In the genomic region with DNA sequence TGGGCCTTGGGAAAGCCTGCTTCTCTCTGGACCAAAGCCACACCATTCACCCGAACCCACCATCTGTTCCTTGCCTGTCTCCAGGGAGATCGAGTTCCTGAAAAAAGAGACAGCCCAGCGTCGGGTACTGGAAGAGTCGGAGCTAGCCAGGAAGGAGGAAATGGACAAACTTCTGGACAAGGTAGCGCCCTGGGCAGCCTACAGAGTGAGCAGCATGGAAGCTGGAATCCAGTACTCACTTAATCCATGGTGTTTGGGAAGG, we compare ENCODE assay signal across 18 mouse cellular contexts. TPM values are rescaled to one million over a fixed set of nuclear protein-coding genes. Genes with fewer than 3 reads are reported as not detected.
A peak's percentile ranks its signal among the peaks of the same experiment; 100 is the strongest.
DNase-seq lines count a peak whose midpoint lies in the region; ATAC-seq and TF ChIP-seq lines count a peak whose summit lies in the region.
"Had no signal": no experiment of that assay in that cellular context is flagged by ENCODE, and none has a peak within 500 bp of the region (broad histone marks: within the 10 kb centered on the region; RNA-seq: fewer than 3 reads in every experiment).

No protein-coding gene starts in this region.

- no peaks in the 10 kb centered on the region for H3K9me3 ChIP-seq in hindbrain, embryonic 10.5 days
- no peaks in the 10 kb centered on the region for H3K9me3 ChIP-seq in hindbrain, embryonic 14.5 days (ENCODE audit: control insufficient read depth, low read length)
- H3K9me3 ChIP-seq in limb, embryonic 13.5 days: no peaks in the 10 kb centered on the region
- H3K9me3 ChIP-seq: embryonic facial prominence, embryonic 15.5 days; G1E; heart, embryonic 15.5 days had no signal

- no peak for ATAC-seq in hindbrain, embryonic 14.5 days (ENCODE audit: low FRiP score)
- no peak for ATAC-seq in limb, embryonic 13.5 days (ENCODE audit: low FRiP score, low read depth)

- peaks cover 87% of the 10 kb centered on the region for H3K4me1 ChIP-seq in hindbrain, embryonic 10.5 days (replicated peaks)
- H3K4me1 ChIP-seq in hindbrain, embryonic 14.5 days (replicated peaks; ENCODE audit: control insufficient read depth, insufficient read depth, low read length): peaks cover 35% of the 10 kb centered on the region
- H3K4me1 ChIP-seq in limb, embryonic 13.5 days: peaks cover 37% of the 10 kb centered on the region

- no peak overlapping the region for H3K4me3 ChIP-seq in hindbrain, embryonic 10.5 days
- no peak overlapping the region for H3K4me3 ChIP-seq in hindbrain, embryonic 14.5 days (replicated peaks; ENCODE audit: low read length)
- H3K4me3 ChIP-seq in C2C12 (ENCODE audit: insufficient read depth, poor library complexity, severe bottlenecking): no peak overlapping the region
- H3K4me3 ChIP-seq in limb, embryonic 13.5 days: no peak overlapping the region
- H3K4me3 ChIP-seq: embryonic facial prominence, embryonic 15.5 days; heart, embryonic 15.5 days; left cerebral cortex, adult 2 months had no signal

- DNase-seq in cerebellum, adult 18-20 months: peak; percentile 53 to 56
- DNase-seq in cerebellum, adult 9-10 months: no peak
- no peak for DNase-seq in hindbrain, embryonic 10.5 days (ENCODE audit: low spot score)
- DNase-seq in hindbrain, embryonic 14.5 days (ENCODE audit: low spot score): no peak
- no peak for DNase-seq in B cell, adult 2 months
- no peak for DNase-seq in layer of hippocampus, adult 9-10 months (ENCODE audit: low spot score)
- DNase-seq: kidney, postnatal 36 days; lung, postnatal 36 days; right cerebral cortex, postnatal 25 days had no signal

- no peak for TF ChIP-seq CTCF in C2C12 (IDR thresholded peaks at IDR 0.05; ENCODE audit: control insufficient read depth, insufficient read depth, insufficient read length)

- no peaks in the 10 kb centered on the region for H3K79me3 ChIP-seq in C2C12 (ENCODE audit: low read depth)

- no peak overlapping the region for H3K4me2 ChIP-seq in hindbrain, embryonic 14.5 days (replicated peaks)
- no peak overlapping the region for H3K4me2 ChIP-seq in limb, embryonic 13.5 days (replicated peaks)
- H3K4me2 ChIP-seq: embryonic facial prominence, embryonic 15.5 days; heart, embryonic 15.5 days had no signal

- no peaks in the 10 kb centered on the region for H3K79me2 ChIP-seq in C2C12 (ENCODE audit: control insufficient read depth, insufficient read depth)

- no peaks in the 10 kb centered on the region for H3K27me3 ChIP-seq in hindbrain, embryonic 10.5 days (ENCODE audit: insufficient read depth, poor library complexity, severe bottlenecking)
- no peaks in the 10 kb centered on the region for H3K27me3 ChIP-seq in hindbrain, embryonic 14.5 days (ENCODE audit: control insufficient read depth, insufficient read depth, low read length)
- H3K27me3 ChIP-seq in C2C12 (ENCODE audit: control insufficient read depth, insufficient read depth, insufficient read length): no peaks in the 10 kb centered on the region
- no peaks in the 10 kb centered on the region for H3K27me3 ChIP-seq in limb, embryonic 13.5 days
- H3K27me3 ChIP-seq: embryonic facial prominence, embryonic 15.5 days; heart, embryonic 15.5 days had no signal

- H3ac ChIP-seq in C2C12 (ENCODE audit: control insufficient read depth, insufficient read length, low read depth): peak overlapping the region; percentile 10

- H3K36me3 ChIP-seq in hindbrain, embryonic 10.5 days: peaks cover 62% of the 10 kb centered on the region
- H3K36me3 ChIP-seq in hindbrain, embryonic 14.5 days (replicated peaks; ENCODE audit: control insufficient read depth, insufficient read depth): peaks cover 55% of the 10 kb centered on the region
- peaks cover 41% of the 10 kb centered on the region for H3K36me3 ChIP-seq in C2C12 (ENCODE audit: control insufficient read depth, insufficient read depth)
- H3K36me3 ChIP-seq in limb, embryonic 13.5 days: peaks cover 58% of the 10 kb centered on the region

- 71% methylated on average over 6 of the region's 6 CpGs for WGBS in hindbrain, embryonic 10.5 days
- WGBS in hindbrain, embryonic 14.5 days: 59% methylated on average over 6 of the region's 6 CpGs
- WGBS in limb, embryonic 13.5 days: 59% methylated on average over 6 of the region's 6 CpGs

- no peak overlapping the region for H3K9ac ChIP-seq in hindbrain, embryonic 14.5 days
- H3K9ac ChIP-seq in limb, embryonic 13.5 days: 0 out of 2 replicates have a peak overlapping the region, but pooled peaks have one; percentile 19
- H3K9ac ChIP-seq: embryonic facial prominence, embryonic 15.5 days; heart, embryonic 15.5 days; liver, embryonic 14.5 days had no signal

- peak overlapping the region; percentile 86; the same call in 1 of the 2 replicates for H3K27ac ChIP-seq in hindbrain, embryonic 10.5 days
- H3K27ac ChIP-seq in hindbrain, embryonic 14.5 days: no peak overlapping the region
- no peak overlapping the region; the same call in 1 of the 2 replicates for H3K27ac ChIP-seq in limb, embryonic 13.5 days
- H3K27ac ChIP-seq: embryonic facial prominence, embryonic 15.5 days; left cerebral cortex, adult 2 months; liver, embryonic 14.5 days had no signal

TF ChIP-seq in C2C12, 6 proteins besides CTCF, POLR2A, EP300 and RAD21:
- TF ChIP-seq MAX (IDR thresholded peaks at IDR 0.05): no peak
- no peak for TF ChIP-seq MYOG (IDR thresholded peaks at IDR 0.05; ENCODE audit: control insufficient read depth, extremely low read depth, insufficient read length)
- TF ChIP-seq CEBPB (IDR thresholded peaks at IDR 0.05; ENCODE audit: low read depth): no peak
- TF ChIP-seq FOSL1 (IDR thresholded peaks at IDR 0.05; ENCODE audit: insufficient read depth, low read length, poor library complexity, severe bottlenecking): no peak
- no peak for TF ChIP-seq USF1 (IDR thresholded peaks at IDR 0.05; ENCODE audit: low read depth)
- TF ChIP-seq MYOD1 (IDR thresholded peaks at IDR 0.05; ENCODE audit: control insufficient read depth, insufficient read length, low read depth): no peak

RNA-seq across cellular contexts. Expression of gene Samd14, which starts 4.8 kb away (rescaled TPM):
- 38.8 and 71.5 TPM in 2 replicates for polyA plus RNA-seq in hindbrain, embryonic 10.5 days (2016; fragmentation: Nextera tagmentation; extraction: Ambion mirVana)
- polyA plus RNA-seq in hindbrain, embryonic 14.5 days (2014; fragmentation: Nextera tagmentation; extraction: Ambion mirVana): 130 and 135 TPM in 2 replicates
- polyA plus RNA-seq in C2C12 (2012; fragmentation: generic; extraction: Trizol): 14.0 TPM
- 37.2 and 37.7 TPM in 2 replicates for polyA plus RNA-seq in limb, embryonic 13.5 days (2015; fragmentation: Nextera tagmentation; extraction: Ambion mirVana)

RNA-seq across cellular contexts. Expression of gene Ppp1r9b, which starts 14.0 kb away (rescaled TPM):
- polyA plus RNA-seq in hindbrain, embryonic 10.5 days (2016; fragmentation: Nextera tagmentation; extraction: Ambion mirVana): 10.4 and 11.8 TPM in 2 replicates
- polyA plus RNA-seq in hindbrain, embryonic 14.5 days (2014; fragmentation: Nextera tagmentation; extraction: Ambion mirVana): 27.1 and 27.5 TPM in 2 replicates
- polyA plus RNA-seq in C2C12 (2012; fragmentation: generic; extraction: Trizol): 31.8 TPM
- polyA plus RNA-seq in limb, embryonic 13.5 days (2015; fragmentation: Nextera tagmentation; extraction: Ambion mirVana): 11.4 and 11.8 TPM in 2 replicates

RNA-seq across cellular contexts. Expression of gene Sgca, which starts 28.7 kb away (rescaled TPM):
- polyA plus RNA-seq in hindbrain, embryonic 10.5 days (2016; fragmentation: Nextera tagmentation; extraction: Ambion mirVana): 0.10 TPM in 1 of 2 replicates, not detected in the other
- polyA plus RNA-seq in hindbrain, embryonic 14.5 days (2014; fragmentation: Nextera tagmentation; extraction: Ambion mirVana): 0.17 TPM in 1 of 2 replicates, not detected in the other
- polyA plus RNA-seq in C2C12 (2012; fragmentation: generic; extraction: Trizol): 5.3 TPM
- 6.1 and 7.1 TPM in 2 replicates for polyA plus RNA-seq in limb, embryonic 13.5 days (2015; fragmentation: Nextera tagmentation; extraction: Ambion mirVana)
- polyA plus RNA-seq: G1E; intestine, embryonic 14.5 days; liver, embryonic 14.5 days had no signal

RNA-seq across cellular contexts. Expression of gene Pdk2, which starts 36.3 kb away (rescaled TPM):
- polyA plus RNA-seq in hindbrain, embryonic 10.5 days (2016; fragmentation: Nextera tagmentation; extraction: Ambion mirVana): 10.7 and 15.2 TPM in 2 replicates
- 22.7 and 25.2 TPM in 2 replicates for polyA plus RNA-seq in hindbrain, embryonic 14.5 days (2014; fragmentation: Nextera tagmentation; extraction: Ambion mirVana)
- polyA plus RNA-seq in C2C12 (2012; fragmentation: generic; extraction: Trizol): 1.8 TPM
- 33.7 and 34.9 TPM in 2 replicates for polyA plus RNA-seq in limb, embryonic 13.5 days (2015; fragmentation: Nextera tagmentation; extraction: Ambion mirVana)

RNA-seq across cellular contexts. Expression of gene Hils1, which starts 37.5 kb away (rescaled TPM):
- polyA plus RNA-seq in hindbrain, embryonic 10.5 days (2016; fragmentation: Nextera tagmentation; extraction: Ambion mirVana): not detected in 2 replicates
- not detected in 2 replicates for polyA plus RNA-seq in hindbrain, embryonic 14.5 days (2014; fragmentation: Nextera tagmentation; extraction: Ambion mirVana)
- not detected for polyA plus RNA-seq in C2C12 (2012; fragmentation: generic; extraction: Trizol)
- polyA plus RNA-seq in limb, embryonic 13.5 days (2015; fragmentation: Nextera tagmentation; extraction: Ambion mirVana): not detected in 2 replicates
- polyA plus RNA-seq: G1E; intestine, embryonic 14.5 days; liver, embryonic 14.5 days; thymus, postnatal 0 days had no signal

Comparison
In these comparisons a context has a peak if more than half of its experiments do, and no peak if none do; other contexts are left out.
1. DNase-seq: peak in cerebellum, adult 18-20 months (2 of 2); none in cerebellum, adult 9-10 months (single experiment), hindbrain, embryonic 10.5 days (single experiment), hindbrain, embryonic 14.5 days (single experiment), B cell, adult 2 months (0 of 2) and layer of hippocampus, adult 9-10 months (single experiment).